Mouse (Mus musculus) small intestine, adult 2 months (tissue): ENCODE measurements around the gene Hdac1.

Experiments
- CTCF ChIP-seq: fragments of 200-500 bp; IDR thresholded peaks from 2 replicates; pipeline ENCODE4 v1.5.1; 2012; ENCODE audit warnings: low read depth, mild to moderate bottlenecking, control low read depth, inconsistent platforms, low read length, moderate library complexity, mixed read lengths; ENCODE audit not compliant: insufficient replicate concordance, insufficient read length; ENCODE audit errors: extremely low read depth
- POLR2A ChIP-seq: fragments of 200-500 bp; IDR thresholded peaks from 2 replicates; pipeline ENCODE4 v1.6.1; 2012; ENCODE audit warnings: low read depth, mild to moderate bottlenecking, control low read depth, inconsistent platforms, low read length, moderate library complexity

GRCm38 (mm10) chr4:129498941-129499340, 43.6 kb downstream of the Hdac1 start:
- TF ChIP-seq CTCF (no peak), POLR2A (no peak)
